8 mouse cellular contexts compared by ENCODE assay signal in genomic region chr17:46609721-46610514, GRCm38 (mm10). TPM values are rescaled to one million over a fixed set of nuclear protein-coding genes. Genes with fewer than 3 reads are reported as not detected.
A peak's percentile ranks its signal among the peaks of the same experiment; 100 is the strongest.
DNase-seq lines count a peak whose midpoint lies in the region; ATAC-seq and TF ChIP-seq lines count a peak whose summit lies in the region.

No protein-coding gene starts in this region.

- no peak overlapping the region for H3K4me3 ChIP-seq in hindbrain, embryonic 12.5 days
- no peak overlapping the region for H3K4me3 ChIP-seq in hindbrain, postnatal 0 days (ENCODE audit: low read length)
- no peak overlapping the region for H3K4me3 ChIP-seq in neural tube, embryonic 12.5 days

- ATAC-seq in hindbrain, embryonic 12.5 days (ENCODE audit: low FRiP score) = no peak
- no peak for ATAC-seq in hindbrain, postnatal 0 days
- no peak for ATAC-seq in neural tube, embryonic 12.5 days (ENCODE audit: low FRiP score, low read depth)

- H3K27ac ChIP-seq in hindbrain, embryonic 12.5 days = peak overlapping the region; percentile 78
- no peak overlapping the region for H3K27ac ChIP-seq in hindbrain, postnatal 0 days
- H3K27ac ChIP-seq in neural tube, embryonic 12.5 days = no peak overlapping the region

- no peak for TF ChIP-seq CTCF in hindbrain, postnatal 0 days (IDR thresholded peaks at IDR 0.05; ENCODE audit: low read depth)

- no peaks in the 10 kb centered on the region for H3K27me3 ChIP-seq in hindbrain, embryonic 12.5 days
- no peaks in the 10 kb centered on the region for H3K27me3 ChIP-seq in hindbrain, postnatal 0 days (ENCODE audit: insufficient read depth, low read length)
- no peaks in the 10 kb centered on the region for H3K27me3 ChIP-seq in neural tube, embryonic 12.5 days (replicated peaks)

- peaks cover 44% of the 10 kb centered on the region for H3K4me1 ChIP-seq in hindbrain, embryonic 12.5 days
- H3K4me1 ChIP-seq in hindbrain, postnatal 0 days (ENCODE audit: insufficient read depth, low read length) = no peaks in the 10 kb centered on the region
- H3K4me1 ChIP-seq in neural tube, embryonic 12.5 days = peaks cover 44% of the 10 kb centered on the region

- H3K9ac ChIP-seq in hindbrain, embryonic 12.5 days = no peak overlapping the region
- no peak overlapping the region for H3K9ac ChIP-seq in hindbrain, postnatal 0 days (replicated peaks; ENCODE audit: low read length)
- no peak overlapping the region for H3K9ac ChIP-seq in neural tube, embryonic 12.5 days

- WGBS in hindbrain, embryonic 12.5 days = 56% methylated on average over 15 of the region's 15 CpGs
- 58% methylated on average over 15 of the region's 15 CpGs for WGBS in hindbrain, postnatal 0 days
- 46% methylated on average over 15 of the region's 15 CpGs for WGBS in neural tube, embryonic 12.5 days

- no peaks in the 10 kb centered on the region for H3K9me3 ChIP-seq in hindbrain, embryonic 12.5 days (replicated peaks)
- no peaks in the 10 kb centered on the region for H3K9me3 ChIP-seq in hindbrain, postnatal 0 days (ENCODE audit: low read length)
- H3K9me3 ChIP-seq in neural tube, embryonic 12.5 days = no peaks in the 10 kb centered on the region

- no peak overlapping the region for H3K4me2 ChIP-seq in hindbrain, embryonic 12.5 days (replicated peaks)
- no peak overlapping the region; the same call in 1 of the 2 replicates for H3K4me2 ChIP-seq in hindbrain, postnatal 0 days (ENCODE audit: low read depth, low read length)
- peak overlapping the region; percentile 3; the same call in 1 of the 2 replicates for H3K4me2 ChIP-seq in neural tube, embryonic 12.5 days (replicated peaks)

- peaks cover 4% of the 10 kb centered on the region; the same call in 1 of the 2 replicates for H3K36me3 ChIP-seq in hindbrain, embryonic 12.5 days
- H3K36me3 ChIP-seq in hindbrain, postnatal 0 days (ENCODE audit: insufficient read depth, low read length) = no peaks in the 10 kb centered on the region
- no peaks in the 10 kb centered on the region for H3K36me3 ChIP-seq in neural tube, embryonic 12.5 days

- no peak for DNase-seq in hindbrain, postnatal 0 days (ENCODE audit: low spot score)
- peak; percentile 49 for DNase-seq in heart, adult 8-10 months (ENCODE audit: low spot score)
- peak; percentile 63 to 75 for DNase-seq in kidney, postnatal 4 days
- no peak for DNase-seq in gastrocnemius, adult 8-10 months (ENCODE audit: low spot score in 2 of 2)
- DNase-seq in testis, postnatal 10 days (ENCODE audit: low spot score) = no peak
- no peak for DNase-seq in cerebellum, postnatal 25 days

RNA-seq across cellular contexts. Expression of gene Ptk7, which starts 19.4 kb away (rescaled TPM):
- polyA plus RNA-seq in hindbrain, embryonic 12.5 days (2016; fragmentation: Nextera tagmentation; extraction: Ambion mirVana) = 80.9 and 81.9 TPM in 2 replicates
- 77.6 and 79.3 TPM in 2 replicates for total RNA-seq in hindbrain, postnatal 0 days (2014; rRNA removed)
- polyA plus RNA-seq in hindbrain, postnatal 0 days (2015; fragmentation: Nextera tagmentation; extraction: Ambion mirVana) = 24.5 and 25.1 TPM in 2 replicates
- total RNA-seq in heart, adult 8-10 months (2022) = 1 to 10 TPM; 1.8 to 3.5 (median 2.1) TPM
- polyA plus RNA-seq in neural tube, embryonic 12.5 days (2016; fragmentation: Nextera tagmentation; extraction: Ambion mirVana) = 68.3 and 69.7 TPM in 2 replicates
- total RNA-seq in gastrocnemius, adult 8-10 months (2022) = under 1 TPM; 0.15 to 0.38 (median 0.30) TPM

RNA-seq across cellular contexts. Expression of gene Klc4, which starts 35.9 kb away (rescaled TPM):
- 37.8 and 40.0 TPM in 2 replicates for polyA plus RNA-seq in hindbrain, embryonic 12.5 days (2016; fragmentation: Nextera tagmentation; extraction: Ambion mirVana)
- total RNA-seq in hindbrain, postnatal 0 days (2014; rRNA removed) = 25.1 and 32.1 TPM in 2 replicates
- polyA plus RNA-seq in hindbrain, postnatal 0 days (2015; fragmentation: Nextera tagmentation; extraction: Ambion mirVana) = 23.0 and 24.0 TPM in 2 replicates
- 10 to 100 TPM; 27.5 to 29.1 (median 28.5) TPM for total RNA-seq in heart, adult 8-10 months (2022)
- polyA plus RNA-seq in neural tube, embryonic 12.5 days (2016; fragmentation: Nextera tagmentation; extraction: Ambion mirVana) = 45.2 and 47.4 TPM in 2 replicates
- 10 to 100 TPM; 13.2 to 14.4 (median 13.5) TPM for total RNA-seq in gastrocnemius, adult 8-10 months (2022)

RNA-seq across cellular contexts. Expression of gene Mrpl2, which starts 36.1 kb away (rescaled TPM):
- 79.7 and 88.2 TPM in 2 replicates for polyA plus RNA-seq in hindbrain, embryonic 12.5 days (2016; fragmentation: Nextera tagmentation; extraction: Ambion mirVana)
- 55.4 and 67.2 TPM in 2 replicates for total RNA-seq in hindbrain, postnatal 0 days (2014; rRNA removed)
- polyA plus RNA-seq in hindbrain, postnatal 0 days (2015; fragmentation: Nextera tagmentation; extraction: Ambion mirVana) = 90.2 and 95.5 TPM in 2 replicates
- total RNA-seq in heart, adult 8-10 months (2022) = 100 to 1,000 TPM; 115 to 133 (median 125) TPM
- 76.9 and 86.9 TPM in 2 replicates for polyA plus RNA-seq in neural tube, embryonic 12.5 days (2016; fragmentation: Nextera tagmentation; extraction: Ambion mirVana)
- 100 to 1,000 TPM in 2 of 4 experiments, 10 to 100 TPM in 2; 88.6 to 106 (median 98.1) TPM for total RNA-seq in gastrocnemius, adult 8-10 months (2022)

RNA-seq across cellular contexts. Expression of gene Cul7, which starts 40.2 kb away (rescaled TPM):
- polyA plus RNA-seq in hindbrain, embryonic 12.5 days (2016; fragmentation: Nextera tagmentation; extraction: Ambion mirVana) = 52.1 and 53.0 TPM in 2 replicates
- 92.2 and 108 TPM in 2 replicates for total RNA-seq in hindbrain, postnatal 0 days (2014; rRNA removed)
- 24.9 and 26.8 TPM in 2 replicates for polyA plus RNA-seq in hindbrain, postnatal 0 days (2015; fragmentation: Nextera tagmentation; extraction: Ambion mirVana)
- total RNA-seq in heart, adult 8-10 months (2022) = 10 to 100 TPM; 16.5 to 21.2 (median 18.7) TPM
- polyA plus RNA-seq in neural tube, embryonic 12.5 days (2016; fragmentation: Nextera tagmentation; extraction: Ambion mirVana) = 42.0 and 45.2 TPM in 2 replicates
- total RNA-seq in gastrocnemius, adult 8-10 months (2022) = 1 to 10 TPM; 2.7 to 3.7 (median 3.0) TPM

RNA-seq across cellular contexts. Expression of gene Srf, which starts 53.9 kb away (rescaled TPM):
- polyA plus RNA-seq in hindbrain, embryonic 12.5 days (2016; fragmentation: Nextera tagmentation; extraction: Ambion mirVana) = 5.9 and 8.1 TPM in 2 replicates
- 67.0 and 67.3 TPM in 2 replicates for total RNA-seq in hindbrain, postnatal 0 days (2014; rRNA removed)
- polyA plus RNA-seq in hindbrain, postnatal 0 days (2015; fragmentation: Nextera tagmentation; extraction: Ambion mirVana) = 3.0 and 3.8 TPM in 2 replicates
- 100 to 1,000 TPM in 2 of 4 experiments, 10 to 100 TPM in 2; 84.1 to 121 (median 98.6) TPM for total RNA-seq in heart, adult 8-10 months (2022)
- 5.6 and 8.4 TPM in 2 replicates for polyA plus RNA-seq in neural tube, embryonic 12.5 days (2016; fragmentation: Nextera tagmentation; extraction: Ambion mirVana)
- 10 to 100 TPM; 81.6 to 89.5 (median 87.8) TPM for total RNA-seq in gastrocnemius, adult 8-10 months (2022)

Comparison
In these comparisons a context has a peak if more than half of its experiments do, and no peak if none do; other contexts are left out.
1. DNase-seq: peak in heart, adult 8-10 months (single experiment) and kidney, postnatal 4 days (2 of 2); none in hindbrain, postnatal 0 days (single experiment), gastrocnemius, adult 8-10 months (0 of 2), testis, postnatal 10 days (single experiment) and cerebellum, postnatal 25 days (0 of 2).
2. RNA of gene Ptk7, which starts 19.4 kb away (total RNA-seq): 77.6 to 79.3 TPM in hindbrain, postnatal 0 days; 1.8 to 3.5 TPM in heart, adult 8-10 months and 0.15 to 0.38 TPM in gastrocnemius, adult 8-10 months; every median in the first group is over 10 times any median in the second.